Mouse (Mus musculus) forebrain, embryonic 10.5 days (tissue): Measurements from ENCODE around the gene Olfr1042. TPM values are rescaled to one million over a fixed set of nuclear protein-coding genes. Genes with fewer than 3 reads are reported as not detected.
"Not testable (repeated sequence)": the region's sequence is repeated elsewhere in the genome, so short reads cannot be mapped to it uniquely, and the experiment has no call there.

Experiments used
- DNase-seq: peaks from one replicate; pipeline ENCODE4 v3.0.0-alpha.2; 2017; ENCODE audit warnings: low spot score; ENCODE audit errors: extremely low spot score
- H3K27ac ChIP-seq: fragments of 300-500 bp; sonication (generic); 2 replicates; pipeline ENCODE4 v1.5.1; 2016; ENCODE audit warnings: mild to moderate bottlenecking
- H3K27me3 ChIP-seq: fragments of 300-500 bp; sonication (generic); 2 replicates; pipeline ENCODE4 v1.6.1; 2016; ENCODE audit warnings: mild to moderate bottlenecking; ENCODE audit not compliant: poor library complexity, severe bottlenecking
- H3K36me3 ChIP-seq: fragments of 300-500 bp; sonication (generic); replicated peaks from 2 replicates; pipeline ENCODE4 v1.6.1; 2016; ENCODE audit warnings: mild to moderate bottlenecking, moderate library complexity
- H3K4me1 ChIP-seq: fragments of 300-500 bp; sonication (generic); 2 replicates; pipeline ENCODE4 v1.6.1; 2016
- H3K4me3 ChIP-seq: fragments of 300-500 bp; sonication (generic); 2 replicates; pipeline ENCODE4 v1.5.1; 2016; ENCODE audit warnings: mild to moderate bottlenecking, moderate library complexity
- H3K9me3 ChIP-seq: fragments of 300-500 bp; sonication (generic); 2 replicates; pipeline ENCODE4 v1.6.1; 2016; ENCODE audit warnings: mild to moderate bottlenecking, moderate library complexity
- WGBS: fragments of 180-500 bp; shearing (Covaris S2); methylation state at CpG from one replicate; pipeline ENCODE4 v1.1.7; 2016; 5-methylcytosine and 5-hydroxymethylcytosine counted together
- polyA plus RNA-seq: library from polyadenylated mRNA; unstranded; fragments of >200 nt; fragmentation: Nextera tagmentation; extraction: Ambion mirVana; gene quantifications from 2 replicates; pipeline ENCODE4 v1.2.1, GENCODE M21; 2016

Olfr1042 gene
- polyA plus RNA-seq = not detected in 2 replicates

GRCm38 (mm10) chr2:86161738-86162137, at the start of gene Olfr1042:
Gene Olfr1042 (minus strand): TSS chr2:86161838.
- WGBS = 86% methylated on average over 2 of the region's 2 CpGs
- Histone ChIP-seq H3K27me3 (no peaks in the 10 kb centered on the region), H3K4me1 (no peaks in the 10 kb centered on the region), H3K9me3 (no peaks in the 10 kb centered on the region), H3K4me3 (no peak within 1 kb of the TSS), H3K36me3 (no peaks in the 10 kb centered on the region), H3K27ac (no peak within 1 kb of the TSS)
- no peak for DNase-seq

- Histone ChIP-seq H3K4me3 (no peak within 1 kb of the TSS), H3K27me3 (no peaks in the 10 kb centered on the region), H3K9me3 (no peaks in the 10 kb centered on the region), H3K4me1 (no peaks in the 10 kb centered on the region), H3K36me3 (no peaks in the 10 kb centered on the region), H3K27ac (no peak within 1 kb of the TSS)
- no peak for DNase-seq
Observed at GRCm38 (mm10) chr2:86202909-86203308, 41.3 kb upstream of the Olfr1042 start, which contains the start of gene Olfr1045. Gene Olfr1045 (minus strand): TSS chr2:86203009.

- Histone ChIP-seq H3K36me3 (no peaks in the 10 kb centered on the region), H3K27ac (no peak overlapping the region), H3K4me3 (no peak overlapping the region), H3K9me3 (no peaks in the 10 kb centered on the region), H3K4me1 (no peaks in the 10 kb centered on the region), H3K27me3 (no peaks in the 10 kb centered on the region)
- no peak for DNase-seq
- 68% methylated on average over 1 of the region's 1 CpGs for WGBS
Observed at GRCm38 (mm10) chr2:86195863-86196262, 34.2 kb upstream of the Olfr1042 start.

- DNase-seq = no peak
- H3K27ac ChIP-seq = no peak within 1 kb of the TSS
- H3K27me3 ChIP-seq = no peaks in the 10 kb centered on the region
- no peaks in the 10 kb centered on the region for H3K9me3 ChIP-seq
- no peaks in the 10 kb centered on the region for H3K36me3 ChIP-seq
- H3K4me3 ChIP-seq = no peak within 1 kb of the TSS
- no peaks in the 10 kb centered on the region for H3K4me1 ChIP-seq
Observed at GRCm38 (mm10) chr2:86185583-86185982, 23.9 kb upstream of the Olfr1042 start, which contains the start of gene Olfr52. Gene Olfr52 (minus strand): TSS chr2:86185683.

- H3K4me3 ChIP-seq = no peak overlapping the region
- no peak for DNase-seq
- H3K9me3 ChIP-seq = no peaks in the 10 kb centered on the region
- H3K36me3 ChIP-seq = no peaks in the 10 kb centered on the region
- no peaks in the 10 kb centered on the region for H3K4me1 ChIP-seq
- no peak overlapping the region for H3K27ac ChIP-seq
- no peaks in the 10 kb centered on the region for H3K27me3 ChIP-seq
- 84% methylated on average over 3 of the region's 3 CpGs for WGBS
Observed at GRCm38 (mm10) chr2:86179950-86180349, 18.3 kb upstream of the Olfr1042 start.

DNA sequence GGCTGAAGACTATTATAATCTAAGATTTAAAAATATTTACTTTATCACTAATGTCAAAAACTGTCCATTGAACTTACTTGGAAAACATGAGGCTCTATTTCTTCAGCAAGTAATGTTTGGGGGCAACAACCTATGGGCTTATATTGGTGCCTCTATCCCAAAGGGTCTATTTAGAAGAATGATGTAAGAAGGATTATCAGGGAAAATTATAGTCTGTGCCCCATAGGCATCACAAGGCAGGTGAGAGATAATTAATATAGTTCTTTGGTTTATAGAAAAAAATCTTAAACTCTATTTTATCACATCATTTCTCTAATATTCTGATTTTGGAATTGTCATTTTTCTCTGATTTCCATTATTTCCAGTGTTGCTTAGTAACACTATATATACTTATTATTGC, 16.1 kb upstream of the Olfr1042 start, which contains the start of gene Olfr1044:
Olfr1044 (minus strand) TSS at position 101 of the 400 bp plus-strand sequence.
- Histone ChIP-seq H3K36me3 (no peaks in the 10 kb centered on the region), H3K27ac (no peak within 1 kb of the TSS), H3K9me3 (no peaks in the 10 kb centered on the region), H3K4me3 (no peak within 1 kb of the TSS), H3K4me1 (no peaks in the 10 kb centered on the region), H3K27me3 (no peaks in the 10 kb centered on the region)
- no peak for DNase-seq

- H3K4me3 ChIP-seq, H3K9me3 ChIP-seq, H3K4me1 ChIP-seq, H3K36me3 ChIP-seq, H3K27ac ChIP-seq, DNase-seq, H3K27me3 ChIP-seq: not testable (repeated sequence)
- WGBS = 78% methylated on average over 7 of the region's 7 CpGs
Observed at GRCm38 (mm10) chr2:86175422-86175821, 13.8 kb upstream of the Olfr1042 start.

- Histone ChIP-seq H3K4me3 (no peak within 1 kb of the TSS), H3K9me3 (no peaks in the 10 kb centered on the region), H3K4me1 (no peaks in the 10 kb centered on the region), H3K27ac (no peak within 1 kb of the TSS), H3K36me3 (no peaks in the 10 kb centered on the region), H3K27me3 (no peaks in the 10 kb centered on the region)
- WGBS = 88% methylated on average over 2 of the region's 2 CpGs
- DNase-seq = no peak
Observed at GRCm38 (mm10) chr2:86167422-86167821, 5.8 kb upstream of the Olfr1042 start, which contains the start of gene Olfr1043. Gene Olfr1043 (minus strand): TSS chr2:86167522.

GRCm38 (mm10) chr2:86146632-86147031, 15.0 kb downstream of the Olfr1042 start, which contains the start of gene Olfr1040:
Gene Olfr1040 (minus strand): TSS chr2:86146732.
- Histone ChIP-seq H3K27ac (no peak within 1 kb of the TSS), H3K4me1 (no peaks in the 10 kb centered on the region), H3K36me3 (no peaks in the 10 kb centered on the region), H3K4me3 (no peak within 1 kb of the TSS), H3K27me3 (no peaks in the 10 kb centered on the region), H3K9me3 (no peaks in the 10 kb centered on the region)
- no peak for DNase-seq
- 88% methylated on average over 1 of the region's 1 CpGs for WGBS

DNA sequence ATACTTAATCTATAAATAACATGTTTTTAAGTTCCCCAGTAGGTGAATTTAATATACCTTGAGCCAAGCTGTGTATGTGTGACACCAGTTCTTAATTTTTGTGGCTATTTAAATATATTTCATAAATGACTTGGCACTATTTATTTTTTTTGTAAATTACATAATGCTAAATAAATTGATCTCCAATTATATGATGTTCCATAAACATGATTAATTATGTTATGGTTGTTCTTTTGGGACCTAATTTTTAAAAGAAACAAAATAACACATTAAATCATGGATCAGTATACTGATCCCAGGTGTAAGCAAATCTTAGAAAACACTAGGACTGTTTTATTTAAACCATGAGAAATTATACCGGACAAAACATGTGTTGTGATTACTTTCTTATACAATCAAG, 25.8 kb downstream of the Olfr1042 start, which contains the start of gene Olfr1039:
Olfr1039 (minus strand) TSS at position 101 of the 400 bp plus-strand sequence.
- H3K27me3 ChIP-seq = no peaks in the 10 kb centered on the region
- DNase-seq = no peak
- H3K9me3 ChIP-seq = no peaks in the 10 kb centered on the region
- WGBS = 94% methylated on average over 1 of the region's 1 CpGs
- H3K27ac ChIP-seq = no peak within 1 kb of the TSS
- H3K4me1 ChIP-seq = no peaks in the 10 kb centered on the region
- no peaks in the 10 kb centered on the region for H3K36me3 ChIP-seq
- no peak within 1 kb of the TSS for H3K4me3 ChIP-seq

Other genes starting within 250 kb of the Olfr1042 start
- gene Olfr1025-ps1, start 246.6 kb downstream of the Olfr1042 start, polyA plus RNA-seq = not detected in 2 replicates
- not detected in 2 replicates for gene Olfr1026, start 240.3 kb downstream of the Olfr1042 start, polyA plus RNA-seq
- gene Olfr1028, start 211.4 kb downstream of the Olfr1042 start, polyA plus RNA-seq = not detected in 2 replicates
- gene Olfr1029, start 187.9 kb downstream of the Olfr1042 start, polyA plus RNA-seq = not detected in 2 replicates
- not detected in 2 replicates for gene Olfr1030, start 182.6 kb downstream of the Olfr1042 start, polyA plus RNA-seq
- not detected in 2 replicates for gene Olfr1031, start 171.5 kb downstream of the Olfr1042 start, polyA plus RNA-seq
- not detected in 2 replicates for gene Olfr1032, start 156.3 kb downstream of the Olfr1042 start, polyA plus RNA-seq
- gene Olfr1033, start 141.2 kb downstream of the Olfr1042 start, polyA plus RNA-seq = not detected in 2 replicates
- gene Olfr1034, start 116.0 kb downstream of the Olfr1042 start, polyA plus RNA-seq = not detected in 2 replicates
- gene Olfr1036, start 87.8 kb downstream of the Olfr1042 start, polyA plus RNA-seq = not detected in 2 replicates
- not detected in 2 replicates for gene Olfr1037, start 74.5 kb downstream of the Olfr1042 start, polyA plus RNA-seq
- gene Olfr1039, start 25.9 kb downstream of the Olfr1042 start, polyA plus RNA-seq = not detected in 2 replicates
- gene Olfr1040, start 15.1 kb downstream of the Olfr1042 start, polyA plus RNA-seq = not detected in 2 replicates
- not detected in 2 replicates for gene Olfr1043, start 5.7 kb upstream of the Olfr1042 start, polyA plus RNA-seq
- gene Olfr1044, start 16.0 kb upstream of the Olfr1042 start, polyA plus RNA-seq = not detected in 2 replicates
- not detected in 2 replicates for gene Olfr52, start 23.8 kb upstream of the Olfr1042 start, polyA plus RNA-seq
- not detected in 2 replicates for gene Olfr1045, start 41.2 kb upstream of the Olfr1042 start, polyA plus RNA-seq
- not detected in 2 replicates for gene Olfr1046, start 57.5 kb upstream of the Olfr1042 start, polyA plus RNA-seq
- gene Olfr1047, start 69.6 kb upstream of the Olfr1042 start, polyA plus RNA-seq = not detected in 2 replicates
- not detected in 2 replicates for gene Olfr1048, start 78.5 kb upstream of the Olfr1042 start, polyA plus RNA-seq
- gene Olfr1049, start 96.5 kb upstream of the Olfr1042 start, polyA plus RNA-seq = not detected in 2 replicates
- gene Olfr1051, start 117.2 kb upstream of the Olfr1042 start, polyA plus RNA-seq = not detected in 2 replicates
- gene Olfr1052, start 130.6 kb upstream of the Olfr1042 start, polyA plus RNA-seq = not detected in 2 replicates
- not detected in 2 replicates for gene Olfr1053, start 153.4 kb upstream of the Olfr1042 start, polyA plus RNA-seq
- gene Olfr1054, start 173.6 kb upstream of the Olfr1042 start, polyA plus RNA-seq = not detected in 2 replicates
- not detected in 2 replicates for gene Olfr1055, start 188.4 kb upstream of the Olfr1042 start, polyA plus RNA-seq
- gene Olfr1056, start 200.6 kb upstream of the Olfr1042 start, polyA plus RNA-seq = not detected in 2 replicates
- not detected in 2 replicates for gene Olfr1057, start 216.6 kb upstream of the Olfr1042 start, polyA plus RNA-seq
- not detected in 2 replicates for gene Olfr1058, start 226.7 kb upstream of the Olfr1042 start, polyA plus RNA-seq